Mouse (Mus musculus): ENCODE measurements at regions not wholly inside any gene's neighbourhood (a gene's known extent, or its start where the extent isn't known, plus 50 kb on each side); places are given as distances from the start of the nearest gene placed in this dataset.
"Not testable (repeated sequence)": the region's sequence is repeated elsewhere in the genome, so short reads cannot be mapped to it uniquely, and the experiment has no call there.

GRCm38 (mm10) chr4:84165256-84165655 is 509.8 kb downstream of the Bnc2 start:
- DNase-seq (ENCODE audit: low spot score): no peak

DNA sequence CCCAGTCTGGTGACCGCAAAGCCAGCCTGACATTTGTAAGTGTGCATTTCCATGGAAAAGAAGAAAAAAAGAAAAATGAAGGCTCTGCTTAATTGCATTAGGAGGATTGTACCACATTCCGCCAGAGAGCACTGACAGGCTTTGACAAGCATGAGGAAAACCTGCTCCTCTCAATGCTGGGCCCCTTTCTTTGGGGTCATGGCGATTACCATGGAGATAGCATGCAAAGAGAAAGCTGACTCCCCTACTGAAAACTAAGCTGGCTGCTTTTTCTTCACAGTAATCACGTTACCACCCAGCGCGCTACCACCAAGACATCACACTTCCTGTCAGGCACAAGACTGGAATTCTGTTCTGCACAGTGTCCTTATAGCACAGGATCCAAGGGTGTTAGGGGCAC is 502.2 kb downstream of the Bnc2 start:
- peak; percentile 82 for DNase-seq (ENCODE audit: low spot score)

DNA sequence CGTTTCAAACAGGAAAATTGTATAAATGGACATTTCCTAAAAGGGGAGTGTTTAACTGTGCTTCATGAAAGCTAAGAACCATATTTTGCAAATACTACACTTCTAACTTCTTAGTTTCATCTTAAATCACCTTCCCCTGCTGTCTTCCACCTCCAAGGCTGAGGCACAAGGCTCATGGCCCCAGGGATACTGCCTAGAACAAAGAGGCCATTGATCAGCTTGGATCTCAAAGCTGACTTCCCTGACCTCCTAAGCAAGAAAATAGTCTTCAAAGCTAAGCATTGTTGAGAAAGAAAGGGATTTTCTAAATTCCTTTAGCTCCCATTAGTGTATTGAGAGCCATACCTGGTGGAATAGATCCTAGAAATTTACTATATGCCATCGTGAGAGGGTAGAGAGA is 501.6 kb downstream of the Bnc2 start:
- peak; percentile 62 for DNase-seq (ENCODE audit: low spot score)

DNA sequence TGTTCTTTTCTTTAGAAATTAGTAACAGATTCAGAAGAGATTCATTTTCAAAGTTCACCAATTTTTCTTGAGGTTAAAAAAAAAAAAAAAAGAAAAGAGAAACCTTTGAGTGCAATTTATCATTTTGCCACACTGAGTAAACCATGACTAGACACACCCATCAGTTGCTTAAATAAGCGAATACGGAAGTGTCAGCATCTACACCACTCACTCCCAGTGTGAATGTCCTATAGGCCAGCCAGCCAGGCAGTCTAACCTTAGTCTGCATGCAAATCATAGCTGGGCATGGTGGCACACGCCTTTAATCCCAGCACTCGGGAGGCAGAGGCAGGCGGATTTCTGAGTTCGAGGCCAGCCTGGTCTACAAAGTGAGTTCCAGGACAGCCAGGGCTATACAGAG is 498.6 kb downstream of the Bnc2 start:
- DNase-seq (ENCODE audit: low spot score): not testable (repeated sequence)

- no peak for DNase-seq (ENCODE audit: low spot score)
Observed at GRCm38 (mm10) chr4:84177827-84178226, 497.2 kb downstream of the Bnc2 start.

- DNase-seq (ENCODE audit: low spot score): no peak
Observed at GRCm38 (mm10) chr4:84184436-84184835, 490.6 kb downstream of the Bnc2 start.

- DNase-seq (ENCODE audit: low spot score): no peak
Observed at GRCm38 (mm10) chr4:84184844-84185243, 490.2 kb downstream of the Bnc2 start.

DNA sequence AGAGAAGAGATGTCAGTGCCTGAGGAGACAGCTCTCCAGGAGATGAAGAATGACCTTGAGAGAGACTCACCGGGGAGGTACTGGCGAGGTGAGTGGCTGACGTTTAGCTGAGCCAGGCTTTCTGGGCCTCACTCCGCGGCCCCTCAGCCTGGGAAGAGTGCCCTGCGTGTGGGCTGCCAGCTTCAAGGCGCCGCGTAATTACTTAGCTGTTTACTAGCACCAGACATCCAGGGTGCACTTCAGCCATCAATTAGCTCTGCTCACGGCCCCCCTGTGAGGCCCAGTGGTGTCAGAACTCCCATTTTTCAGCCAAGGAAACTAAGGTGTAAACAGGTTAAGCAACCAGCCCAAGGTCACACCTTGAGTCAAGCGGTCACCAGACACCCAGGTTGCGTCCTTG is 485.8 kb downstream of the Bnc2 start:
- DNase-seq (ENCODE audit: low spot score): no peak

DNA sequence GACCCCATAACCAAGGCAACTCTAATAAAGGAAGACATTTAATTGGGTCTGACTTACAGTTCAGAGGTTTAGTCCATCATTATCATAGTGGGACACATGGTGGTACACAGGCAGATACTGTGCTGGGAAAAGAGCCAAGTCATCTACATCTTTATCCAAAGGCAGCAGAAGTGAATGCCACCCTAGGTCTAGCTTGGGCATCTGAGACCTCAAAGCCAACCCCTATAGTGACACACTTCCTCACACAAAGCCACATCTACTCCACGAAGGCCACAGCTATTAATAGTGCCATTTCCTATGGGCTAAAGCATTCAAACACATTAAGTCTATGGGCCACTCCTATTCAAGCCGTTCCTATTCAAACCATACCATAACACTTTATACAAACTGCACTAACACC is 483.8 kb downstream of the Bnc2 start:
- DNase-seq (ENCODE audit: low spot score): no peak

GRCm38 (mm10) chr4:84192301-84192700 is 482.8 kb downstream of the Bnc2 start:
- no peak for DNase-seq (ENCODE audit: low spot score)

DNA sequence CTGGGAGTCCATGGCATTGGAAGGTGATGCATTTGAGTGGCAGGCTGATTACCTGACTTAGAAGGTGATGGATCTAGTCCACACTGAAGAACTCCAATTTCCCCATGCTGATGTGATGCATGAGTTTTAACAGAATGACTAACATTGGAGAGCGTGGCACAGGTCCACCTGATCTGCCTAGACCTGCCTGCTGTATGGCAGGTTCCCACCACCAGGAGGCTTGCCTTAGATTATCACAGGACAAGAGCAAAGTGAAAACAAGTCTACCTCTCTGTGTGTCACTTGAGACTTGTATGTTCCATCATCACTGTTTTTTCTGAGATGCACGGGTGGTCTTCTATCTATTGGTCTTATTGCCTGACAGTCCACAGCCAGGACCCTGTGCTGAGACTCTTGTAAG is 478.3 kb downstream of the Bnc2 start:
- DNase-seq (ENCODE audit: low spot score): no peak

DNA sequence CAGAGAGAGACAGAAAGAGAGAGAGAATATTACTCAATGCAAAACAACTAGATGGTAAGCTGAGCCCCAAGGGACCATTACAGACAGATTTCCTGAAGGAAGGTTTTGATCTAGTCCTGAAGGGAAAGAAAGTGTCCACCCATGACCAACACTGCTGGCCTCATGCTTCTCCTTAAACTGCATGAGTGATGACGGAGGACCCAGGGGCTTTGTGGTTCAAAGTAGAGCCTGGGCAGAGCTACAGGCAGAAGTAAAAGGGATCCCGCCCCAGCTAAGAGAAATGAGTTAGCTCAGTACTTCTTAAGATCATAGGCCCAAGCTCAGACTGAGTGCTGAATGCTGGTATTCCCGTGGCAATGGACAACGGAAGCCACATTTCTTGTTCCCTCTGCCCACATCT is 476.9 kb downstream of the Bnc2 start:
- DNase-seq (ENCODE audit: low spot score): no peak

GRCm38 (mm10) chr4:84199181-84199656 is 475.9 kb downstream of the Bnc2 start:
- DNase-seq (ENCODE audit: low spot score): no peak

GRCm38 (mm10) chr4:84201001-84201400 is 474.1 kb downstream of the Bnc2 start:
- no peak for DNase-seq (ENCODE audit: low spot score)

DNA sequence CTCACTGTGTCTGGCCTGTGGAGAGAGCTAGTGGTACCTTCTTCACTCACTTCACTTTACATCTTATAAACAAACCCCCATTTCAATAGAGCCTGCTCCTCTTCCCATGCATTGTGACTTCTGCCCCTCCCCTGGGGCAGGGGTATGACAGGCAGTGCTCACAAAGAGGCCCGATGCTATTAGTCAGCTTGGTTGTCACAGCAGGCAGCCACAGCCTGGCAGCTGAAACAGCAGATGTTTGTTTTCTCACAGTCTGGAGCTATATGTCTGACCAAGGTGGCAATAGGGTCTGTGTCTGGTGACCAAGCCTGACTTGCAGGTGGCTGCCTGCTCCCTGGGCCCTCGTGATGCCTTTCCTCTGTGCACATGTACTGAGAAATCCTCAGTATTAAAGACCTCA is 472.8 kb downstream of the Bnc2 start:
- DNase-seq (ENCODE audit: low spot score): peak; percentile 75

GRCm38 (mm10) chr4:84203680-84204079 is 471.4 kb downstream of the Bnc2 start:
- peak; percentile 14 for DNase-seq (ENCODE audit: low spot score)

DNA sequence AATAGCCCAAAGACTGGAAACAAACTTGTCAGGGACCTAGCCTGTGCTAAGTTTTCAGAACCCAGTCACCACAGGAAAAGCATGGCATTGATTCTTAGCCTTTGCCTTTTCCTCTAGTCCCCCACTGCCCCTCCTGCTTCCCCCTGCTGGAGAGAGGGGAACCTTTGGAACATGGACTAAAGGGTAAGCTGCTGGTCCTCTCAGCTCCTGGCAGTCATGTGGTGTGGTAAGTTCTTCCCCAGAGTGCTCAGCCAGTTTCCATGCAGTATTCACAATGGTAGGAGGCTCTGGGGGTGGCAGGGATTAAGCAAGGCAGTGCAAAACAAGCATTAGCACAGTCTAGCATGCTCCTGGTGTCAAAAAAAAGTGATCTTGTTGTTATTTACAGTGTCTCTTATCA is 470.3 kb downstream of the Bnc2 start:
- DNase-seq (ENCODE audit: low spot score): no peak

- DNase-seq (ENCODE audit: low spot score): peak; percentile 23
Observed at GRCm38 (mm10) chr4:84208175-84208574, 466.9 kb downstream of the Bnc2 start.

DNA sequence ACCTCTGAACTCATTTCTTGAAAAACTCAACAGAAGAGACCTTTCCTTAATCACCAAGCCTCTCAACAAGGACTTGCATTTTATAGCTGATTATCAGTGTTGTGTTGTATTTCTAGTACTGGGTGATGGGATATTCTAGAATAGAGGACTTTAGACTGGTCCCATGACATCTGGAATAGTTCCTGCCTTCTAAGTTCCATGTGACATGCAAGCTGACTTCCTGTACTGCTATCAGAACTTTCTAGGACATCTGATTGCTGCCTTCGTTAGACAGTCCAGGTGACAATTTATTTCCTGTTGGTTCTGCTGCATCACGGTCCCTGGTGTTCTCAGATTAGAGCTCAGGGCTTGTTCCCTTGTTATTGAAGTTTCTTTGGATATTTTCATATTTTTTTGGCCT is 465.5 kb downstream of the Bnc2 start:
- DNase-seq (ENCODE audit: low spot score): no peak

DNA sequence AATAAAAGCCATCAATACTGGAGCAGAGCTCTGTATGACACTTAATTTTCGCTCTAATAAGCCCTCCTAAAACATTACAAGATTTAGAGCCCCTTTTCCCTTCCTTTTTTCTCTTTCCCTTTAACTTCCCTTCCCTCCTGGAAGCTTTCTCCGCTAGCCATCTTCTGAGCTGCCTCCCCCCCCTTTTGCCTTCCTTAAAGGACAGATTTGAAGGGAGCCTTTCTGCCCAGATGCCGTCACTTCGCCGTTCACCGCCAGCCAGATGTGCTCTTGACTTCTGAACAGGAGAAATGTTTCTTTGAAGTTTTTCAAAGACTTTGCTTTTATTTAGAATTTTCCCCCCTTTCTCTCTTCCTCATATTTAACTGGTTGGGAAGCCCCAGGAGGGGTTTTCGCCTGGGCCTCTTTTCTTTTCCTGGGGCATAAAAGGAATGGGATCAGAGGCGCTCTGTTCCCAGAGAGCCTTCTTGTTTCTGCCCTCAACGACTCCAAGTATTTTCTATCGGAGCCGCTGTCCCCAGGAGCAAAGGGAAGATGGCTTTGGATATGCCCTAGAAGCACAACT is 463.7 kb downstream of the Bnc2 start:
- no peak for DNase-seq (ENCODE audit: low spot score)

DNA sequence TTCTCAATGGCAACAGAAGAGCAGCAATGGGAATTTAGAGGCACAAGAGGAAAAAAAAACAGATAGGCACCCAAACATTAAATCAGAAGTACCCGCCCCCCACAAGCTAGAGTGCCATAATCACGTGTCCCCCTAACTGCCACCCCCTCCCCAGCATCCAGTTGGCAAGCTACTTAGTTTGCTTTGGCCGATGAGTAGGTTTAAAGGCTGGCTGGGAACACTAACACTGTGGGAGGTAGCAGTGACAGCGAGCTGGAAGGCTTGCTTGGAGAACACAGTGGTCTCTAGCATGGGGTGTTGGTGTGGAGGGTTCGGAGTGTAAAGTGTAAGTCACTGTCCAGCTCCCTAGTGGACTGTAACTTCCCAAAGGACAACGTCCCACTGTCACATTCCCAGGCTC is 463.1 kb downstream of the Bnc2 start:
- DNase-seq (ENCODE audit: low spot score): no peak

- DNase-seq (ENCODE audit: low spot score): peak; percentile 49
Observed at GRCm38 (mm10) chr4:84214523-84214922, 460.6 kb downstream of the Bnc2 start.

DNA sequence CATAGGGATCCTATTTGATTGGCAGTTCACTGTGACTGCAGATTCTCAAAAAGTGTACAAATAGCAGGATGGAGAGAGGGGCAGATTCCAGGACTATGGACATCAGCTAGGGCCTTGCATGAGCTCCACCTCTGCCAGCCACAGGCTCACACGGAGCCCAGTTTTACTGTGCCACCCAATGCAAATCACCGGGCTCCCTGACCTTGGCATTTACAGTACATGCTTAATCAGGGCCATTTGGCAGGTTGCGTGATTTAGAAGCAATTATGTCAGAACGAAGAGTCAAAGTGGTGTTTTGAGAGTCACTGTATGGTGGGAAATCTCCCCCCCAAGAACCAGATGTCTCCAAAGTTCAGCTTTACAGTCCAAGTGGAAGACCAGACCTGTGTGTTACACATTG is 456.1 kb downstream of the Bnc2 start:
- DNase-seq (ENCODE audit: low spot score): no peak

DNA sequence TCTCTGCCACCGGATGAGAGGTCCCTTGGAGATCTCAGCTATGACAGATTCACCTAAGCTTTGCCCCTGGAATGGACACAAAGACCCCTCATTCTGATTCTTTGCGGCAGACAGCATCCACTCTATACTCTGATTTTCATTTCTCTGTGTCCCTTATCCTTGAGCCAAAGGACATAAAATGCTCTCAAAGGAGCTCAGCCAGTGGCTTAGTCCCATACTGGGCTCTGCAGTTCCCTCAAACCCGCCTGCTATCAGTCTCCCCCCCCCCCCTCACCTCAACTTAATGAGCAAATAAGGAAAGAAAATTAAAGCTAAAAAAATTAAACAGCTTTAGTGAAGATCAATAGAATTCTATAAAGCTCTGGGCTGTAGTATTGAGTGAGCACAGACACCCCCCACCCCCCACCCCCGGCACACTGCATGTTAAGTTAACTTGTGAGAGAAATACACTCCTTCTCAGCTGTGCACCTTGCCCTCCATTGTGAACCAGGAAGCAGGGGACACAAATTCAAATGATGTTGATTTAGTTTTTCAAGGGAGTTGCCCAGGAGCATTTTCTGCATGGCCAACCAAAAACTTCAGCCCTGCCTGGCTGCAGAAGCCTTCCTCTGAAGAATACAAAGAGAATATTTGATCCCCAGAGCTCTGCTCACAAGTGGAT is 452.9 kb downstream of the Bnc2 start:
- no peak for DNase-seq (ENCODE audit: low spot score)
